Mouse (Mus musculus): ENCODE measurements around the gene Ptcra. TPM values are rescaled to one million over a fixed set of nuclear protein-coding genes. Genes with fewer than 3 reads are reported as not detected.
"Not testable (repeated sequence)": the region's sequence is repeated elsewhere in the genome, so short reads cannot be mapped to it uniquely, and the experiment has no call there.

Ptcra gene
- polyA plus RNA-seq, 1 experiment: not detected

DNA sequence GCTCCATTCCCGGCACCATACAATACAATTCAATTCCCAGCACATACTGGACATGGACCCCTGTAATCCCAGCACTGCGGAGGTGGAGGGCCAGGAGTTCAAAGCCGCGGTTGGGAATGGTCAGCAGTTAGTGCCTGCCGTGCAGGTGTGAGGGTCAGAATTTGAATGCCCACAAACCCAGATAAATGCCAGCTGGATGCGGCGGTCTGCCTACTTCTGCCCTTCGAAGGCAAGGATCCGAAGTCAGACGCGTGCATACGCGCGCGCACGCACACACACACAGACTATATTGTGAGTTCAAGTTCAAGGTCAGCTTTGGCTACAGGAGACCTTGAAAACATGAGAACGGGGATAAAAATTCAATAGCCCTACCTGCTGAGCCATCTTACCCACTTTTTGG, 8.1 kb upstream of the Ptcra start:
- no peak for DNase-seq (ENCODE audit: low read depth)

DNA sequence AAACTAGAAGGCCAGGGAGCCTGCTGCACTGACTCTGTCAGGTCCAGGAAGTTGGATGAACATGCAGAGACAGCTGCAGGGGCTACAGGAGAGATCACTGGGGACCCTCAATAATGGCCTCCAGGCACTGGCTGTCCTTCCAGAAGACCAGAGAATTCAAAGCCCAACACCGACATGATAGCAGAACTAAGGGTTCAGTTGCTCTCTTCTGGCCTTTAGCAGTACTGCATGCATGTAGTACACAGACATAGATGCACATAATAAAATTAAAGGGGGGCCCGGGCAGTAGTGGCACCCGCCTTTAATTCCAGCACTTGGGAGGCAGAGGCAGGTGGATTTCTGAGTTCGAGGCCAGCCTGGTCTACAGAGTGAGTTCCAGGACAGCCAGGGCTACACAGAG, 7.5 kb upstream of the Ptcra start:
- DNase-seq (ENCODE audit: low read depth): no peak

DNA sequence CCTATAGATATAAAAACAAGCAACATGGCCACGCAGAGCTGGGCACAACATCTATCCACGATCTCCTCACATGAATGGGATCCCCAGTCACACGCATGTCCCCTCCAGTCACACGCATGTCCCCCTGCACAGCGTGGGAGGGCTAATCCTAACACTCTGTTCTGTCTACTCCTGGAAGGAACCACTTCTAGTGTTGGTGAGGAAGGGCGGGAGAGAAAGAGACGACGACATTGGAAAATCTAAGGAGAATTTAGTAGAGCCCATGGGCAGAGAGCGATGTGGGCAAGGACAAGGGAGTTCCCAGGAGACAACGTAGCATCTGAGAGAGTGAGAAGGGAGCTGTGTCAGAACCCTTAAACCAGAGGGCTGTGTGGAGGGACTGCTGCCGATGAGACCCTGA, 7.0 kb upstream of the Ptcra start:
- DNase-seq (ENCODE audit: low read depth): no peak

DNA sequence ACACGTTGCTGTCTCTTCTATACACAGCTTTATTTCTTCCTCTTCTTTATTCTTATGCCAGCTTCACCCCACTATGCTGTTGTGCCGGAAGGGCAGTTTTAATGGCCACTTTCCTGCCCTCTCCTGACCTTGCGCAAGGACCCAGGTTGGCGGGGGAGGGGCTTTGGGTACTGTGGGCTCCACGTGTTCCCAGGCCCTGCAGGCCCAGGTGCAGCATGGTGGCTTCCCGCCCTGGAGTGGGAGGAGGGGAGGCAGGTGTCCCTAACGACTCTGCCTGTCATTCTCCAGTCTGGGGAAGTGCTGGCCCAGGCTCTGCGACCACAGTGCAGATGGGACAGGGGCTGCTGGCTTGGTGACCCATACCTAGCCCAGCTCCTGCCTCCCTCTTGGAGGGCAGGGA, 4.4 kb upstream of the Ptcra start:
- no peak for DNase-seq (ENCODE audit: low read depth)

DNA sequence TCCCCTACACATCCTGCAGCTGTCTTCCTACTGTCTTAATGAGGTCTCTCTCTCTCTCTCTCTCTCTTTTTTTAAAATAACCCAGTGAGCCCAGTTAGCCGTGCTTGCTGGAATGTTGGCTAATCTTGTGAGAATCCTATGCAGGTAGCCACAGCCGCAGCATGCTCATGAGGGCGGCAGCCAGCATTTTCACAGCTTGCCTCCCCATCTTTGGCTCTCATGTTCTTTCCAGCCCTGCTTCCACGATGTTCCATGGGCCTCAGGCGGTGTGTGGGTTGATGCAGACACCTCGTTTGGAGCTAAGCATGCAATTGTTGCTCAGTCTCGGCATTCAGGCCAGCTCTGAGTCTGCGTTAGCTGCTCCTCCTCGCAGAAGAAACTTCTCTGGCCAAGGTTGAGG, 1.4 kb upstream of the Ptcra start:
- DNase-seq (ENCODE audit: low read depth): not testable (repeated sequence)

DNA sequence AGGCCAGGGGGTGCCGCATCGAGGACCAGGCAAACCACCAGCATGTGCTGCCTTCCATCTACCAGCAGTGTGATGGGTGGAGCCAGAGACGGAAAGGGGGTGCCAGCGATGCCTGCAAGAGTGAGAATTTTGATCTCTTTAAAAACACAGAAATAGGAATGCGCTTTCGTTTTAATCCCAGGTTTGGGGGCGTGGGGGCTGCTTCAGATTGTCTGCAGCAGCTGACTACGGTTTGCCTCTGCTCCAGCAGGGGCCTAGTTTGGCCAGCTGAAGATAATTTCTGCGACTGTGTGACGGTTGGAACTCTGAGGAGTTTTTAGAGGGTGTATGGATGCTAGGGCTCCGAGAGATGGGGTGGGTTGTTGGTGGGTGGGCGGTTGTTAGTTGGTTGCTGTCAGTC, 4.8 kb downstream of the Ptcra start:
- DNase-seq (ENCODE audit: low read depth): no peak

DNA sequence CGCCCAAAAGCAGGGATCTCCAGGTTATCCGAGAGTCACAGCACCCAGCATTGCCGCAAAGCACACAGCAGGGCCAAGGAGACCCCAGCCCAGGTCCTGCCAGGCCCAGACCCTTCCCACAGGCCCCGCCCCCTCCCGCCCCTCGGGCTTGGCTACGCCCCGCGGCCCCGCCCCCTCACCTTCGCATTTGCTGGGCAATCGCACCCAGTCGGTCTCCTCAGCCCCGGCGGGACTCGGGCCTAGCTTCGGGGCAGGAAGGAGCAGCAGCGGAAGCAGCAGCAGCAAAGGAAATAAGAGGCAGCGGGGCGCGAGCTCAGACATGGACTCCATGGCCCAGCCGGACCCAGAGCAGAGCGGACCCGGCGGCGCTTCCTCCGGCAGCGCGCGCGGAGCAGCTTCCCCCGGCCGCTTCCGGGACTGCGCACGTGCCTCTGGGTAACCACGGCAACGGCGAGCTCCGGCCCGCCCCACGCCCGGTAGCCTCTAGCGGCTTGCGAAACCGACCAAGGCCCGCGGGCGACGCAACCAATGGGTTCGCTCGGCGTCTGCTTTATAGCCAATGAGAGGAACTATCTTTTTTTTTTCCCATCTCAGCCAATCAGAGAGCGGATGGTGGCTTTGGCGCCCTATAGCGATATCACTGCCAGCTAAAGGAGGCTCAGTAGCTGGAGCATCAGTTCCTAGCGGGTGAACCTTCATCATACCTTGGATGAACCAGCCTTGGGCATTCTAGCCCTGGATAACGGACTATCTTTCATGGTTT, 11.5 kb downstream of the Ptcra start, which contains the start of gene Cnpy3:
Gene Cnpy3 (minus strand): TSS at position 421 of the 763 bp plus-strand sequence.
- no peak for DNase-seq (ENCODE audit: low read depth)

DNA sequence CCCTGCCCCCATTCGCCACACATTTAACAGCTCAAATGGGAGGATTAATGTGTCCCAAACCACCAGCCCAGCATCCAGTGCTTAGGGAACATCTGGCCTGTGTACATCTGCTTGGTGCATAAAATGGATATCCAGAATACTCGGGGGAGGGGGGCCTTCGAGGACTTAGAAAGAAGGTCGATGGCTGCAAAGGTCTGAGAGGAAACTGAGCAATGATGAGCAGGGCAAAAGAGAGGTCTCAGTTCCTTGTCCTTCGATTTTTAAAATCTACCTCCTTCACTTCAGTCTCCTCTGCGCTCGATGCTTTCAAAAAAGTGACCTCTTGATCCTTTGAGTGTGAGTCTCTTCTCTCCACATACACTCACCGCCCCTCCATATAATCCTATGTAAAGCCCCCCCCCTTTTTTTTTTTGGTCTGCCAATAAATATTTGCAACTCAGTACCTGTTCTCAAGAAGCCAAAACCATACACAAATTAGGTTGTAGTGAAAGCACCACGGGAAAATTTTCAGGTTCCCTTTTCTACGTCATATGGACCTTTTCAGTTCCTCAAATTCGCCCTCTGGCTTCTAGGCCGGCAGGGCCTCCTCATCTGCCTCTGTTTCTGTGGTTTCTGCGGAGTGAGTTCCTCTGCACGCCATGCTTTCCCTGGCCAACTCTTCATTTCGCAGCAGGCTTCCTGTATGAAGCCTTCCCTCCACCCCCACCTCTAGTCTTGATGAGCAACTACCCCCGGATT, 12.3 kb downstream of the Ptcra start:
- no peak for DNase-seq (ENCODE audit: low read depth)

DNA sequence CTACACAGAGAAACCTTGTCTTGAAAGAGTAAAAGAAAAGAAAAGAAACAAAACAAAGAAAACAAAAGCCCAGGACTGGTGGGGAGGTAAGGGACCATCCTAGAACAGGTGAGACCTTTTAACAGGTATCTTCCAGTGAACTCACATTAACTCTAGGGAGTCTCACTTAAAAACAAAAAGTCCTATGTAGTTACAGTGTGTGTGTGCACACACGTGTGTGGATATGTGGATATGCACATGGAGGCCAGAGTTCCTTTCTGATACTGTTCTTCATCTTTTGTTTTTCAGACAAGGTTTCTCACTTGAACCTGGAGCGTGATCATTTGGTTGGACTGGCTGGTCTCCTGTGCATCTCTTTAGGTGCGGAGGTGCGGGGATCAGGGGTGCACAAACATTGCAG, 12.9 kb downstream of the Ptcra start:
- DNase-seq (ENCODE audit: low read depth): no peak

DNA sequence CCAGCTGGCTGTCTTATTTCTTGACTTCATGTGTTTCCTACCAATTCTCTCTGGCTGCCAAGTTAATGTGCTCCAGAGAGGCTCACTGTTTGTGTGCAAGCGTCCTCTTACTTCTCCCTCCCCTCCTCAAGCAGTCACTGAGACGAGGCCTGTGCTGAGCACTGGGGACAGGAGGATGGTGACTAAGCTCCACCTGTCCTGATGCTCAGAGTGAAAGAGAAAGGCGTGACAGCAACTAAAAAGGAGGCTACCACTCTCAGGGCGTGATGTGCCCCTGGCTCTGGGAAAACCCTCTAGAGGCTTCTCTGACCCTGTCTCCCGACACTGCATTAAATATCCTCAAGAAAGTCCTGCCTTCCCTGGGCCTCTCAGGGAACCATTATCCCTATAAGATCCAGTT, 14.2 kb downstream of the Ptcra start:
- no peak for DNase-seq (ENCODE audit: low read depth)

DNA sequence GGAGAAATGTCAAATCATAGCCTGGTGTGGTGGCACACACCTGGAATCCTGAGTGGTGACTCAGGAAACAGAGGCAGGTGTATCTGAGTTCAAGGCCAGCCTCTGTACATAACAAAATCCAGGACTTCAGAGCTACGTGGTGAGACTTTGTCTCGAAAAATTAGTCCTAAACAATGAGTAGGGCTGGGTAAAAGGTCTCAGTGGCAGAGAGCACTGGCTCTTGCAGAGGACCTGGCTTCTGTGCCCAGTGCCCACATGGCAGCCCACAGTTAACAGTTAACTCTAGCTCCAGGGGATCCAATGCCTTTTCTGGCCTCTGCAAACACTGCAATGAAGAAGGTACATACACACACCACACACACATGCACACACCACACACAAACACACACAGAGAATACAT, 15.7 kb downstream of the Ptcra start:
- DNase-seq (ENCODE audit: low read depth): no peak

DNA sequence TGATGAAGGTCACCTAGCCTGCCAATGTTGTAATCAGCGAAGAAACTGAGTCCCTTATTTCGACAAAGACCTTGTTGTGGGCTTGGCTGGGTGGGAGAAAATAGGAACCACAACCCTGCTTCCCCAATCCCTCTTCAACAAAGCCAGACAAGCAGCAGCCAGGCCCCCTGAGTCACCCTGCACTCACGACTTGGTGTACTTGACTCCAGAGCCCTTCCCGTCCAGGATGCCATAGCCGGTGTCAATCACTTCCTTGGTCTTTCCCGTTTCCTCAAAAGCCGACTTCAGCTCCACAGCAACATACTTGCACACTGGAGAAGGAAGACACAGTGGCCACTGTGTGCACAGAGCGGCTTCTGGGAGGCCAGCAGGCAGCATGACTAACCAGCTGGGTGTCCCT, 16.3 kb downstream of the Ptcra start:
- no peak for DNase-seq (ENCODE audit: low read depth)

DNA sequence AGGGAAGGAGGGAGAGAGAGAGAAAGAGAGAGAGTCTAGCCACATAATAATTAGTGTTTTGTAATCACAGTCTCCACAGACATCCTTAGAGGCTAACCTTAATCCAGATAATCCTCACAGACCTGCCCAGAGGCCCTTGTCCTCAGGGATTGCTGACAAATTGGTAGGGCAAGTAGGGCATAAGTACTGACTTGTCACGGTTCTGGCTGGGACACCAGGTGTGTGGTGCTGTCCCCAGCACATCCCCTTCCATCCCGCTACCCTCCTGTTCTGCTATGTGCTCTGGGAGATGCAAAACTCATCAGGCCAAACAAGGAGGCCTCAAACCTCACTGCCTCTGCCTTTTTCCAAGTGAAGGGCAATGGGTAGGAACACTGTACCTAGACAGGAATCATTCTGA, 18.0 kb downstream of the Ptcra start:
- DNase-seq (ENCODE audit: low read depth): no peak

DNA sequence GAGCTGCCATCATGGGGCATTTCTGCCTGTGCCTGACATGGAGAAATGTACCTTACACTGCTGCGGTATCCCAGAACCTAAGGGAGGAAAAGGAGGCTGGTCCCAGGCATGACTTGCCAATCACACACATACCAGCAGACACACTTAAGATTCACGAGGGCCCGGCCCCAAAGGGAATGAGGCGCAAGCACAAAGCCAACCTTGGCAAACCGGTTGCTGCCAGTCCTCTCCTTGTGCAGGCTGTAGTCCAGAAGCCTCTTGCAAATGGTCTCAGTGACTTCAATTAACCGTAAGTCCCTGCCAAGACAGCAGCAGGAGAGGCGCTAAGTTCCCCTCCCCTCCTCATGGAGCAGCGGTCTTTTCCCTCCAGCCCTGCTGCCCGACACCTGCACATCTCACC, 20.5 kb downstream of the Ptcra start:
- no peak for DNase-seq (ENCODE audit: low read depth)

DNA sequence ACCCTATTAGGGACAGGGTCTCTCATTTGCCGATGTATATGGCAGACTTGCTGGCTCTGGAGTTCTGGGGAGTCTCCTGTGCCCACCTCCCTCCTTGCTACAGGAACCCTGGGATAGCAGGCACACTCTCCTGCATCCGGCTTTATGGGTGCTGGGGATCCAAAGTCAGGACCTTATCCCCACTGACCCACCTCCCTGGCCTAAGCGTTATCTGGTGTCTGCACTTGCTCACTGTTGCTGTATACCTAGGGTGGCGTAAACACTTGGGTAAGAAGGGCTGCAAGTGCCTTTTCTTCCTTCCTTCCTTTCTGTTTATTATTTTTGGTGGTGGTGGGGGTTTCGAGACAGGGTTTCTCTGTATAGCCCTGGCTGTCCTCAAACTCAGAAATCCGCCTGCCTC, 22.2 kb downstream of the Ptcra start:
- no peak for DNase-seq (ENCODE audit: low read depth)

DNA sequence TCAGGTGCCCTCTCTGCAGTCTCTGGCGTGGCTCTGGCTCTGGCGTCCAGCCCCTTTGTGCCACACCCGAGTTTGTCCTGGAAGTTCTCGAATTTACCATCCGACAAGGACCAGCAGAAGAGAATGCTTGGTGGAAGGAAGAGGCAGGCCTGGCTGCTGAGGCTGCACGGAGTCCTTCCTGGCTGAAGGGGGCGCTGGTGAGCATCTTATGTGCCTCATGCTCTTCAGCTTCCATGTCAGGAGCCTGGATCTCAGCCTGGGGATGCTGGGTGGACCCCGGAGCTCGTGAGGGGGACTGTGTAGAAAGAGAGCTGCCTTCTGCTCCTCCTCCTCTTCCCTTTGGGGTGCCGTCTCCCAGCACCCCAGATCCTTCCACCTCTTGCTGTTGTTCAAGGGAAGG, 27.4 kb downstream of the Ptcra start:
- DNase-seq (ENCODE audit: low read depth): no peak

DNA sequence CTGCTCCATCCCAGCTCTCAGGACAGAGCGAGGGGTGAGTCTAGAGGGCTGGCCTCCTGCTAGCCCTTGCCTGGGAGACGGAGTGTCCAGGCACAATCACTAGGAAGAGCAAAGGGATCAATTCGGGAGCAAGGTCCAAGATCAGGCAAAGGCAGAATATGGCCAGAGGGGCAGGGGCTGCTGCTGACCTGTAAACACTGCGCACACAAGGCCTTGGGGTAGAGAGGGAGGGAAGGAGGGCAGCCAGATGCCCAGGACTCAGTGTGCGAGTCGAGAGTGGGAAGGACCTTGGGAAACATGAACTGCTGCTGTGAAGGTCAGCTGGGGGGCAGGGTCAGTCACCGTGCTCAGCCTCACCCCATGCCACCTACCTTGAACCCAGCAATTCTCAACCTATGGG, 28.2 kb downstream of the Ptcra start:
- no peak for DNase-seq (ENCODE audit: low read depth)

DNA sequence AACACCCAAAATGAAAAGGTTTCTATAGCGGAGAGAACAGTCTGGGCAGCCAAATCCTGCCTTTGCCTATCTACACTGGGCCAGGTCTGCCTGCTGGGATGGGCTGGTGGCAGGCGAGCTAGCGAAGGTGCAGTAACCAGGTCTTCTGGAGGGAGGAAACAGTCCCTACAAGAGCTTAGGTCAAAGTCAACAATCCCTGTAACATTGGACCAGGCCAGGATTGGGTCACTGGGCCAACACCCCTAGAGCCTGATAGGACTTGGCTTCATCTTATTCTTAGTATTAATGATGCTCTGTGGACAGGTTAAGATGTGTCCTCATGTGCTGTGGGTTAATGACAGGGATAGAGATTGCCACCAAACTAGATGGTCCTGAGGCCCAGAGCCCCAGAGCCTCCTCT, 29.5 kb downstream of the Ptcra start:
- DNase-seq (ENCODE audit: low read depth): no peak

DNA sequence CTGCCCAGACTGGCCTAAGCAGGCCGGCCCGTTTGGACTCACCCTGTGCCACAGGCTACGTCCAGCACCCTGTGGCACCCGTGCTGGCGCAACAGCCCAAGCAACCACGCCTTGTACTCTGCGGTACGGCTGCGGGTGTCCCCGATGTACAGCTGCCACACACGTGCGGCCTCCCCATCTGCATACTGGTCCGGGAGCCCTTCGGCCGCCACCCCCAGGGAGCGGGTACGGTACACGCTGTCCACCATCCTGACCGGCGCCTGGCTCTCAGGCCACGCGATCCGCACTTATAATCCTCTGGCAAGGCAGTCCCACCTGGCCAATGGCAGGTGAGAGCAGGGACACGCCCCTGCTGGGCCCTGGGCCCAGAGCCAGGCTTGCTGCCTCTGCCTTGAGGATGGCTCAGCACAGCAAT, 34.6 kb downstream of the Ptcra start, which contains the start of gene Gnmt:
Gene Gnmt (minus strand): TSS at position 265 of the 415 bp plus-strand sequence.
- DNase-seq (ENCODE audit: low read depth): no peak

DNA sequence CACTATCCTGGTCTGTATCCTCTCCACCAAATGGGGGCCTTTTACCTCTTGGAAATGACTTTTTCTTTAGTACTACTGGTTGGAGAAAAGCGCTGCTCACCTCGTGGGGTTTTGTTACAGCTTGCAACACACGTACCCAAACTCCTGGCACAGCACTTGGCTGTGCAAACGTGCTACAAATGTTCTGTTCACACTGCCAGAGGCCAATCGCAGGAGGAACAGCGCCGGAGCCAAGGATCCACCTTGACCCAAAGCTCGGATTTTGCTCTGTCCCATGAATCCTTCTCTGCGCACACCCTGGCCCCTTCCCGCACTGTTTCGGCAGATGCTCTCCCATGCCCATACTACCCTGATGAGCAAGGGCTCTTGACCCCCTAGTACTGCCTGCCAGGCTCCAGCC, 35.0 kb downstream of the Ptcra start:
- no peak for DNase-seq (ENCODE audit: low read depth)

DNA sequence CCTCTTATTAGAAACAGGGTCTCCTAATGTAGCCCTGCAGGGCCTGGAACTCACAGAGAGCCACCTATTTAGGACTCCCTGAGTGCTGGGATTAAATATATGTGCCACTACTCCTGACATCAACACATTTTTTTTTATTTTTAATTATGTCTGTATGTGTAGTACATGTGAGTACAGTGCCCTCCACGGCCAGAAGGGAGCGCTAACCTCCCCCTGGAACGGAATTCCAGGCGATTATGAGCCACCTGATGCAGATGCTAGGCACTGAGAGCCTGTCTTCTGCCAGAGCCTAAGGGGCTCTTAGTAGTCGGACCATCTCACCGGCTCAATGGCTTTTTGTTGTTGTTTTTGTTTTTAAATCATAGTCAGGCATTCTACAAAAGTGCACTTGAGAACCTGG, 35.5 kb downstream of the Ptcra start:
- no peak for DNase-seq (ENCODE audit: low read depth)

DNA sequence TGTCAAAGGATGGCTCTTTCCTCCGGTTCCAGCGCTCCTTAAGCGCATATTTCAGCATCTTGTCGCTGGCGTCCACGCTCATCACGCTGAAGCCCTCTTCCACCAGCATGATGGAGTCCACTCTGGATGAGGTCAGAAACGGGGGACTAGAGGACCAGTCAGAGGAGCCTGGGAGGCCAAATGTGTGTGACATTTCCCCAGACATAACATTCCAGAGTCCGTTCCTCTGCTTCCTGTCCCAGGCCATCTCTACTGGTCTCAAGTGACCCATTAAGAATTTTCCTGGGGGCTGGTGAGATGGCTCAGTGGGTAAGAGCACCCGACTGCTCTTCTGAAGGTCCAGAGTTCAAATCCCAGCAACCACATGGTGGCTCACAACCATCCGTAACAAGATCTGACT, 36.2 kb downstream of the Ptcra start:
- no peak for DNase-seq (ENCODE audit: low read depth)

Measured in gonadal fat pad, adult 2 months (tissue).